Mouse (Mus musculus) kidney, postnatal 25 days (tissue): ENCODE measurements around the gene Tspan31.
"Not testable (repeated sequence)": the region's sequence is repeated elsewhere in the genome, so short reads cannot be mapped to it uniquely, and the experiment has no call there.

Experiments
- DNase-seq, 2 experiments: peaks; one replicate each; pipeline ENCODE4 v3.0.0; 2021; ENCODE audit warnings: mixed read lengths in 2 of 2

Gene Tspan31

DNA sequence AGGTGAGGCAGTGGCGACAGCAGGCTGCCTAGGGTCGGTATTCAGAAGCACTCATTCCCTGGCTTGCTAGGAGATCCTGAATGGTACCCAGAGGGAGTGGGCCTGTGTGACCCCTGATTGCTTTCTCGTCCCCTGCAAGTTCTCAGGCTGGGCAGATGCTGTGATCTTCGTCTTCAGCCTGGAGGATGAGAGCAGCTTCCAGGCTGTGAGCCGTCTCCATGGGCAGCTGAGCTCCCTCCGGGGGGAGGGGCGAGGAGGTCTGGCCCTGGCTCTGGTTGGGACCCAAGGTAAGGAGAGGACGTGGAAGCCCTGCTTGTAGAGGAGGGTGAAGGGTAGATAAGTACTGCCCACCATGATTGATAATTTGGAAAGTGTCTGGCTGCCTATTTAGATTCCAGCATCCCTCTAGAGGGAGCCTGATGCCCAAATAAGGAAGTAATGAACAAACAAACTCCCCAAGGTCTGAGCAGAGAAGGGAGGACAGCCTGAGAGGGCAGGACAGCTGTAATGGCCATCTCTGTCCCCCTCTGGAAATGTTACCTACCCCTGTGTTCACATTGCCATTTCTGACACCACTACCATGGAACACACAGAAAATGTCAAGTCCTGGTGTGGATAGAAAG is 13.3 kb upstream of the Tspan31 start:
- DNase-seq, result no peak

DNA sequence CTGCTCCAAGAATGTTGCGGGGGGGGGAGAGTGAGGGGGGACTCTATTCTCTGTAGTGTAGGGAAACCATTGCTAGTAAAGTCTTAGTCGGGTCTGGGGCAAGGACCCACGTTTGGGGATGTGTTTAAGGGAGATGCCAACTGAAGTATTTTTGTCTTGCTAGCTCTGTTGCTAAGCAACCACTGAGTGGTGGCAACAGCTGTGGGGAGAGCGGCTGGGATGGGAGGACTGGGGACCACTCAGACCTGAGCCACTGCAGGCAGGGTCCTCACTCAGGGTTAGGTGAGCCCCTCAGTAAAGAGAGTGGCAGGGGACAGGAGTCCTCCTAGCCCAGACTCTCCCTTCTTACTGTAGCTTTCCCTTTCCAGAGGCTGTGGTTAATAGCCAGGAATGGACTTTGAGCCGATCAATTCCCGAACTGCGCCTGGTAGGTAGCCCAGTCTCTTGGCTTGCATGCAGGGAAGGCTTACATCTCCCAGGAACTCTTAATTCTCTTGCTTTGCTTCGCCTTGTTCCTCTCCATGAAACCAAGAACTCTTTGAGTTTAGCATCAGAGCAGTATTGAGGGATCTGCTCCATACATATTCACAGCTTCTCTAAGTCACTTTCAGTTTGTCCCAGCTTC is 12.0 kb upstream of the Tspan31 start:
- no peak for DNase-seq

DNA sequence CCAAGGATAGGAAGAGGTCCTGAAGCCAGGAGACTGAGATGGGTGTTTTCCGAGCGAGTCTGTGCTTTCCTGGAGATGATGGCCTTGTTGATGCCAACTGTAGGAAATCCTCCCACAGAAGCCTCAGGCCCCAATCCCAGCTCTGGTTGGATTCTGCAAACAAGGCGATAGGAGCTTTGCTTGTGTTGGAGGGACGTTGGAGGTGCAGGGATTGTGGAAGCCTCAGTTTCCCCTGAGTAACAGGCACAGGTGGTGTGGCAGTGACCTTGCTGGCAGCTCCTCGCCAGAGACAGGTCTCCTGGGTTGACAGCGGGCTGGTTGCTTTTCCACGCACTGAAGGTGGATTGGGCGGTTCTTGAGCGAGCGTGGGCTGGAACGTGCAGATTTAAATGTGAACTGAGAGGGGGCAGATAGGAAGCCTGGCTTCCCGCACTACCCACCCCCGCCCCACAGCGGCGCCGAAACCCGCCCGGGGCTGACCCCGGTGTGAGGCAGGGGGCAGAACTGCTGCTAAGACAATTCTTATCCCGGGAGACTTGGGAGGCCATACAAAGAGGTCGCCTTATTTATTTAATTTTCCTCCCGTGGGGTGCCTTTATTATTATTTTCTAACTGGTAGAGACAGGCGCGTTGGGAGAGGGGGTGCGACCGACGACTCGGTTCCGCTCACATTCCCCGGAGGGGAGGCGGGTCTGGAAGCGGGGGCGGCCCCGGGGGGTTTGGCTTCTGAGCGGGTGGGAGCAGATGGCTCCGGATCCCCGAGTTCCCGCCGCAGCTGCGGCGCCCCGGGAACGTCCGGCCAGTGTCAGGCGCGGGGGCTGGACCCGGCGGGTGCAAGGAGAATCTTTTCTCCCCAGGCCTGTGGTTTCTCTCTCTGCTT is 11.1 kb upstream of the Tspan31 start:
- DNase-seq, result peak in 1 of 2 experiments; percentile 29

DNA sequence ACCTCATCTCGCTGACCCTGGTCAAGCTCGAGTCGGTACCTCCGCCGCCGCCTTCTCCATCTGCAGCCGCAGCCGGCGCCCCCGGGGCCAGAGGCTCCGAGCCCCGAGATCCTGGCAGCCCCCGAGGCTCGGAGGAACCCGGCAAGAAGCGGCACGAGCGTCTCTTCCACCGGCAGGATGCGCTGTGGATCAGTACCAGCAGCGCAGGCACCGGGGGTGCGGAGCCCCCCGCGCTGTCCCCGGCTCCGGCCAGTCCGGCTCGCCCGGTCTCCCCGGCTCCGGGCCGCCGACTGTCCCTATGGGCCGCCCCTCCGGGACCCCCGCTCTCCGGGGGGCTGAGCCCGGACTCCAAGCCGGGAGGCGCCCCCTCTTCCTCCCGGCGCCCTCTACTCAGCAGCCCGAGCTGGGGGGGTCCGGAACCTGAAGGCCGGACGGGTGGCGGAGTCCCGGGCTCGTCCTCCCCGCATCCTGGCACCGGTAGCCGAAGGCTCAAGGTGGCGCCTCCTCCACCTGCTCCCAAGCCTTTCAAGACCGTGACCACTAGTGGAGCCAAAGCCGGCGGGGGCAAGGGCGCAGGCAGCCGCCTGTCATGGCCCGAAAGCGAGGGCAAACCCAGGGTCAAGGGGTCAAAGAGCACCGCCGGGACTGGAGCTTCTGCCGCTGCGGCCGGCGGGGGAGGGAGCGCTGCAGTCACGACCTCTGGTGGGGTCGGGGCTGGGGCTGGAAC is 9.8 kb upstream of the Tspan31 start:
- no peak for DNase-seq

- peak in 1 of 2 experiments; percentile 48 for DNase-seq
These were observed 8.9 kb upstream of the Tspan31 start for GRCm38 (mm10) chr10:127078677-127079575.

- DNase-seq, result no peak
These were observed 8.1 kb upstream of the Tspan31 start for GRCm38 (mm10) chr10:127078001-127078676.

GRCm38 (mm10) chr10:127077515-127077914 is 7.5 kb upstream of the Tspan31 start:
- DNase-seq, result no peak

DNA sequence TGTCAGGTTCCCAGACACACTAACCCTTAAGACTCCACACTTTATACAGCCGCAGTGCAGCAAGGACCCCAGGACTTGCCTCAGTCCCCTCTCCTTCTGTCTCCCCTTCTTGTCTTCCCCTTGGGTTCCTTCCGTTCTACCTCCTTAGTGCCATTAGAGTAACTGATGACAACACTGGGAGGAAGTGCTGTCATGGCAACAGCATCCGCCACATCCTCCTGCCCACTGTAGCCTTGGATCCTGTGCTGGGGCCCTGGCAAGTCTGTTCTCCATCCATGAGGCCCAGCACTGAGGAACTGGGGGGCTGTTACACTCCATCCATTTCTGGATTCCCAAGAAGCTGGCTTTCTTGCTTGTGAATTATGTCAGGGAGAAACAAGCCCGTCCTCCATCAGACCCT is 6.0 kb upstream of the Tspan31 start:
- no peak for DNase-seq

DNA sequence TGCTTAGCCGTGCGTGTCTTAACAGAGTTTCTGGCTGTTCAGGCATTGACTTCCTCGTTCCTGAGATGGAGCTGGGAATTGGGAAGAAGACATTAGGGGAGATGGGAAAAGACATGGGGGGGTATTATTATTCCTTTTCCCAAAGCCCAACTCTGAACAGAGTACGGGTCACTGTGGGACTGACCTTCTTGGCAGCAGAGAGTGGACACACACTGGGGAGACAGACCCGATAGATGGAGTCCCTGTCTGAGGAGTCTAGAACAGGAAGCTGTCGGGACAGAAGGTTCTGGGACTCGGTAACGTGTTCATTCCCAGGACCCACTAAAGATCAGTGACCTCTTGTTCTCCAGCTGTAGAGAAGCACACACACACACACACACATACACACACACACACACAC is 5.6 kb upstream of the Tspan31 start:
- no peak for DNase-seq

GRCm38 (mm10) chr10:127075080-127075479 is 5.0 kb upstream of the Tspan31 start, which contains the start of gene Agap2:
TSS of gene Agap2 (plus strand) at chr10:127075284.
- no peak for DNase-seq

DNA sequence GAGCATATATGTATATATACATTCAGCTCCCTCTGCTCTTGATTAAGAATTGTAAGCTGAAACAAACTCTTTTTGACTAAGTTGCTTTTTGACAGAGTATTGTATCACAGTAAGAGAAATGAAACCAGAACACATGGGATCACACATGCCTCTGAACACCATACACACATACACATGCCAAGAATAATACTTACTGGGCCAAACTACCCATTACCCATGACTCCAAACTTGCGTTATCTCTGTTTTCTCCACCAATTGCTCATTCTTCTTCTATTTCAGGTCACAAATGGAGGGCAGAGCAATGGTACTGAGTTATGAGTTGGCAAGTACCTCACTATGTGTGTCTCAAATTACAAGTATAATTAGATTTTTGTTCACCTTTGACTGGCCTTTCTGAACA is 3.9 kb upstream of the Tspan31 start:
- DNase-seq, result no peak

DNA sequence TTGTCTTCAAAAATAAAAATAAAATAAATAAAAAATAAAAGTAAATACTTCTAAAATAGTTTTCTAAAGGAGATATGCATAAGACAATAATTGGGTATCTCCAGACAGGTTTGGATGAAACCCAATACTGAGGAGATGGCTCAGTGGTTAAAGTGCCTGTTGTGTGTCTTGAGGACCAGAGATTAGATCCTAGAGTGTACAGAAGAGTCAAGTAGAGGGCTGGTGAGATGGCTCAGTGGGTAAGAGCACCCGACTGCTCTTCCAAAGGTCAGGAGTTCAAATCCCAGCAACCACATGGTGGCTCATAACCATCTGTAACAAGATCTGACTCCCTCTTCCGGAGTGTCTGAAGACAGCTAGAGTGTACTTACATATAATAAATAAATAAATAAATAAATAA is 2.9 kb upstream of the Tspan31 start:
- not testable (repeated sequence) for DNase-seq

- DNase-seq, result not testable (repeated sequence)
These were observed 2.2 kb upstream of the Tspan31 start for GRCm38 (mm10) chr10:127072270-127072669.

GRCm38 (mm10) chr10:127071203-127071602 is 1.1 kb upstream of the Tspan31 start:
- no peak for DNase-seq

GRCm38 (mm10) chr10:127069281-127070189 is 529 bp downstream of the Tspan31 start:
- no peak for DNase-seq

DNA sequence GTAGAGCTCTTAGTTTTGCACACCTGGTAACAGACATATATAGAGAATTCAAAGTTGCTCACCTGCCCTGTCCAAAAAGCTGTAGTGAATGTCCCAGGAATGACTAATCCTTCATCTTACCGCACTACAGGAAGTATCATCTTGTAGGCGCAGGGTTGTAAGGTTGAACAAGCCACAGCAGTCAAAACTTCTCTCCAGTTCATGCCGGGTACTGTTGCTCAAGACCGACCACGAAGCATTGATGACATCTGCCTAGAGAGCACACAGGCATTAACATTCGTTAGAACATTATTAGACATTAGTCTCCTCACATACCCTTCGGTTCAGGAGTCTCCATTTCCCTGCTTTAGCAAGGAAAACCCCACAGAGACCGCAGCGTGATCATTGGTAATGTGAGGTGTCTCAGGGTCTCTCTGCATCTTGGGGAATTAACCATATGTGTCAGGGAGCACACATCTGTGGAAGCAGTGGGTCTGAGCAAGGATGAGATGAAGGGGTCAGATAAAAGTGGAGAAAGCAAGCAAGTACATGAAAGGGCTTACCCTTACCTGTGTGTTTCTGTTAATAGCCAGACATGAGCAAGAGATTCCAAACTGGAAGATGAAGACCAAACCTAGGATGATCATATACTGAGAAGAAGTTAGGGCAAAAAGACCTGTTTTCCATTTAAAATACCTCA is 1.6 kb downstream of the Tspan31 start:
- DNase-seq, result no peak

GRCm38 (mm10) chr10:127066519-127067018 is 3.5 kb downstream of the Tspan31 start:
- no peak for DNase-seq

DNA sequence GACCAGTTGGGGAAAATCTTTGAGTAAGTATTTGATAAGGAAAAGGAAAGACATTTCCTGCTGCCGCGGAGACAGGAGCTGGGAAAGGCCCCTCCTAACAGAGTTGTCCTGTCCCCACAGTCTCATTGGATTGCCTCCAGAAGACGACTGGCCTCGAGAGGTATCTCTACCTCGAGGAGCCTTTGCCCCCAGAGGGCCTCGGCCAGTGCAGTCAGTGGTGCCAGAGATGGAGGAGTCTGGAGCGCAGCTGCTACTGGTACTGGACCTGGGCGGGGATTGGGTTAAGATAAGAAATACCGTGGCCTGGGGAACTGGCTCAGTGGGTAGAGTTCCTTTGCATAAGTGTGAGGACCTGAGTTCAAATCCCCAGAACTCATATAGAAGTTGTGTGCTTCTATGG is 4.1 kb downstream of the Tspan31 start:
- DNase-seq, result peak in 1 of 2 experiments; percentile 73
